Mouse (Mus musculus) lung, adult 2 months (tissue): ENCODE measurements around the gene Fndc9.

Experiments
- CTCF ChIP-seq: fragments of 200-500 bp; IDR thresholded peaks from 2 replicates; pipeline ENCODE4 v1.5.1; 2011; ENCODE audit warnings: mild to moderate bottlenecking, low read length, control low read depth; ENCODE audit not compliant: insufficient read depth
- POLR2A ChIP-seq: fragments of 200-500 bp; IDR thresholded peaks from 2 replicates; pipeline ENCODE4 v1.6.1; 2011; ENCODE audit warnings: low read depth, mild to moderate bottlenecking, control low read depth, low read length, borderline replicate concordance; ENCODE audit errors: extremely low read depth

DNA sequence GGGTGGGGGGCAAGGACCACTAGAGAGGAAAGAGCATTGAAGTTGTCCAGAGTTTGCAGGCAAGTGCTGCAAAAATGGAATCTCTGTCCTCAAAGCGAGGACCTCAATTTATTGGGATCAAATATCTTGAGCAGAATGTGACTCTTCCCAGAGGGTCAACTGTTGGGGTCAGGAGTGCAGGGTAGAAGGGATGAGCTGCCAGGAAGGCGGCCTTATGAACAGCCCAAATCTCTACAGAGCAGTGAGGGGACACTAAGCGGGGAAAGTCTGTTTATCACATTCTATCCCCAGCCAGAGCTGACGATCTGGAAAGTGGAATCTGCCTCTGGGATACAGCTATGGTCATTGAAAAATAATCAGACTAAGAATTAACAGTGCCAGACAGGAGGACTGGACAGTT is 41.2 kb upstream of the Fndc9 start:
- TF ChIP-seq POLR2A (no peak), CTCF (no peak)
